Mouse (Mus musculus) embryonic fibroblast, embryonic 13.5 days (primary cell): ENCODE results near the gene Maml2.

Experiments used
- CTCF ChIP-seq: IDR thresholded peaks from 2 replicates; pipeline ENCODE4 v1.5.1; 2011; ENCODE audit warnings: mild to moderate bottlenecking, control low read depth, low read length, moderate library complexity, borderline replicate concordance; ENCODE audit not compliant: insufficient read depth
- POLR2A ChIP-seq: IDR thresholded peaks from 2 replicates; pipeline ENCODE4 v1.6.1; 2011; ENCODE audit warnings: low read depth, mild to moderate bottlenecking, control low read depth, low read length, moderate library complexity

DNA sequence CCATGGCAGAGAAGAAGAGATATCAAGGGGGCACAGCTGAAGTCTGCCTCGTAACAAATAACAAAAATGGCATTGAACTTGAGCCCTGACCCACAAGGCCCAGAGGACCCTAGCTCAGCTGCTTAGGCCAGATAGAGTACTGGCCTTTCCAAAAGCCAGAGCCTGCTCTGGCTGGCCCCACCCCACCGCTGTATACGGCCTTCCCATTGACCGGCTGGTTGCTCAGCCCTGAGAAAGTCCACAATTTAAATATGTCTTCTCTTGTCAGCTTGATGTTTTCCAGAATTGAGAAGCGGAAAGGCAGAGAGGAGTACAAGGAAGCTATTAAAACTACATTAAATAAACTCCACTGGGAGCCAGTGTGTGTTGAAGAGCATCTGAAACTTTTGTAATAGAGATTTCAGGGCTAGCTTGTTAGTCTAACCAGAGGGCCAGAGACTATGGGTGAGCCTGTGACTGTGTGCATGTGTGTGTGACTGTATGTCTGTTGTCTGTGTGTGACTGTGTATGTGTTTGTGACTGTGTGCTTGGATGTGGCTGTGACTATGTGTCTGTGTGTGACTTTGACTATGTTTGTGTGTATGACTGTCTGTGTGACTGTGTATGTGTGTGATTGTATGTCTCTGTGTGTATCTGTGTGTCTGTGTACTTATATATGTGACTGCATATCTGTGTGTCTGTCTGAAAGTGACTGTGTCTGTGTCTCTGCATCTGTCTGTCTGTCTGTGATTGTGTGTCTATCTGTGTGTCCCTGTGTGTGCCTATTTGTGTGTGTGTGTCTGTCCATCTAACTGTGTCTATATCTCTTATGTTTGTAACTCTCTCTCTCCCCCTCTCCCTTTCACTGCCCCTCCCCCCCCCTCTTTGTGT, 185.7 kb downstream of the Maml2 start:
- no peak for TF ChIP-seq CTCF
- TF ChIP-seq POLR2A, result no peak
